Mouse (Mus musculus) lung, adult 2 months (tissue): ENCODE measurements at regions not wholly inside any gene's neighbourhood (a gene's known extent, or its start where the extent isn't known, plus 50 kb on each side); places are given as distances from the start of the nearest gene placed in this dataset.
A peak's percentile ranks its signal among the peaks of the same experiment; 100 is the strongest.

Experiments
- DNase-seq: peaks from one replicate; pipeline ENCODE4 v3.0.0; 2022
- H3K4me1 ChIP-seq: fragments of 200-500 bp; 2 replicates; pipeline ENCODE4 v1.6.1; 2011; ENCODE audit warnings: low read length; ENCODE audit not compliant: control insufficient read depth, insufficient read depth
- H3K4me3 ChIP-seq: fragments of 200-500 bp; replicated peaks from 2 replicates; pipeline ENCODE3; 2011; ENCODE audit warnings: low read depth, mild to moderate bottlenecking, control low read depth, low read length; ENCODE audit errors: extremely low read depth
- CTCF ChIP-seq: fragments of 200-500 bp; IDR thresholded peaks from 2 replicates; pipeline ENCODE4 v1.5.1; 2011; ENCODE audit warnings: mild to moderate bottlenecking, low read length, control low read depth; ENCODE audit not compliant: insufficient read depth
- POLR2A ChIP-seq: fragments of 200-500 bp; IDR thresholded peaks from 2 replicates; pipeline ENCODE4 v1.6.1; 2011; ENCODE audit warnings: low read depth, mild to moderate bottlenecking, control low read depth, low read length, borderline replicate concordance; ENCODE audit errors: extremely low read depth
- WGBS: fragments of 180-500 bp; shearing (Covaris S2); methylation state at CpG from one replicate; pipeline ENCODE4 v1.1.7; 2018; 5-methylcytosine and 5-hydroxymethylcytosine counted together

DNA sequence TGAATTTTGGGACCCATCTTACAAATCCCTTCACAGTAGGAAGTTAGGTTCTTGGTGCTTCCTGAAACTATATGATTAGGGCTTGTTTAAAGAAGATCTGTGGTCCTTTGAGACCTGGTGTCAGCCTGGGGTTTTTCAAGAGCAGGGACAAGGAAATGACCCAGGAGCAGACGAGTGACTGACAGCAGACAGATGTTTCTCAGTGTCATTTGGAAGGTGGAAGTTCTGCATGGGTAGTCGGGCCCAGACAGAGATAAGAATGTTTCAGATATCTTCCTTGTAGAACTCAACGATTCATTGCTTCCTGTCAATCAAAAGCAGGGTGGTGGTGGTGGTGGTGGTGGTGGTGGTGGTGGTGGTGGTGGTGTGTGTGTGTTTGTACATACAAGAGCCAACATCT, 75.1 kb upstream of the Nrip1 start:
- TF ChIP-seq CTCF: no peak
- TF ChIP-seq POLR2A: no peak
- 47% methylated on average over 3 of the region's 3 CpGs for WGBS
- H3K4me3 ChIP-seq: no peak overlapping the region
- H3K4me1 ChIP-seq: no peaks in the 10 kb centered on the region
- DNase-seq: no peak

DNA sequence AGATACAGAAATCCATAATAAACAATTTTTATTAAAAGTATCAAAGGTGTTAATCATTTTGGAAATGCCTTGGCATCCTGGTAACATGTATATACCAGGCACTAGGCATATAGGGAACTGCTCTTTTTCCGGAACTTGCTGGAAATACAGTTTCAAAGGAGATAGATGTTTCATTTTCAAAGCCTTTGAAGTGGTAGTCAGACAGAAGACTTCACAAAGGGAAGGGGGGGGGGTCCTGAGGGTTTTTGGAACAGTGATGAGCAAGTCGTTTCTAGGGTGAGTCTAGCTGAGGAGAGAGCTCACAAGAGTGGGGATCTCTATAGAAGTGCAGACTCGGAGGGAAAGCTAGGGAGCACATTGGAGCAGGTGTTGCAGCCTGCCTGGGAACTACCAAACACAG, 73.4 kb upstream of the Nrip1 start:
- H3K4me1 ChIP-seq: no peaks in the 10 kb centered on the region
- no peak for TF ChIP-seq CTCF
- 77% methylated on average over 3 of the region's 3 CpGs for WGBS
- no peak for DNase-seq
- H3K4me3 ChIP-seq: no peak overlapping the region

DNA sequence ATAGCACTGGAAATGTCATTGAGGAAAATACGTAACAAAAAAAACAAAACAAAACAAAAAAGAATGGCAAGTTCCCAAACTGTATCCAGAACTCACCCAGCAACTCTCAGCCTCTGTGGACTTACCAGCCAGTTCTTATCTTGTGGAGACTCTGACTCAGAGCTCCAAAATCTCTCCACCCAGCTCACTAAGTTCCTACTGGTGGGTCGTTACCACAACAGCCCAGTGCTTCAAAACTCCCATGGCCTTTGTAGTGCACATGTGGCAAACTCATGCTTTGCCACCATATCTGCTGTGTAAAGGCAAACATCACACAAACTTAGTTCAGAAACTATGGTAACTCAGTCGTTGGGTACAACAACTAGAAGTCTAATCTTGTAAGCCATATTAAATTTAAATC, 71.0 kb upstream of the Nrip1 start:
- WGBS: 59% methylated on average over 3 of the region's 3 CpGs
- no peak for DNase-seq
- H3K4me3 ChIP-seq: no peak overlapping the region
- no peaks in the 10 kb centered on the region for H3K4me1 ChIP-seq
- no peak for TF ChIP-seq CTCF
- TF ChIP-seq POLR2A: no peak

DNA sequence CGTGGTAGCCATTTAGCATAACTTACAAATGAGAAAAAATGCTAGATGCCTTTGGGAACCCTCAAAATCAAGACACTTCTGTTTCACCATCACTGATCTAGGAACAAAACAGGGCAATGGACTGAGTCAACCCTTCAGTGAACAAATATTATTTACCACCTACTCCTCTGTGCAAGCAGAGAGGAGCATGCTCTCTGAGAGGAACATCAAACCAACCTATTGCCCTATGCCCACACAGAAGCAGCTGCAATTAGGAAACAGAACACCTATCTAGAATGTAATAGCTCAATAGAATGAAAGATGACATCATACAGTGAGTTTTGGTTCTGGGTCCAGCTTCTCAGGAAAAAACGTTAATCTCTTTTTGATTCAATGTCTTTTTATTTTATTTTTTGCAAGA, 69.0 kb upstream of the Nrip1 start:
- Histone ChIP-seq H3K4me1 (no peaks in the 10 kb centered on the region), H3K4me3 (no peak overlapping the region)
- WGBS: 84% methylated on average over 2 of the region's 2 CpGs
- no peak for TF ChIP-seq CTCF
- no peak for DNase-seq

DNA sequence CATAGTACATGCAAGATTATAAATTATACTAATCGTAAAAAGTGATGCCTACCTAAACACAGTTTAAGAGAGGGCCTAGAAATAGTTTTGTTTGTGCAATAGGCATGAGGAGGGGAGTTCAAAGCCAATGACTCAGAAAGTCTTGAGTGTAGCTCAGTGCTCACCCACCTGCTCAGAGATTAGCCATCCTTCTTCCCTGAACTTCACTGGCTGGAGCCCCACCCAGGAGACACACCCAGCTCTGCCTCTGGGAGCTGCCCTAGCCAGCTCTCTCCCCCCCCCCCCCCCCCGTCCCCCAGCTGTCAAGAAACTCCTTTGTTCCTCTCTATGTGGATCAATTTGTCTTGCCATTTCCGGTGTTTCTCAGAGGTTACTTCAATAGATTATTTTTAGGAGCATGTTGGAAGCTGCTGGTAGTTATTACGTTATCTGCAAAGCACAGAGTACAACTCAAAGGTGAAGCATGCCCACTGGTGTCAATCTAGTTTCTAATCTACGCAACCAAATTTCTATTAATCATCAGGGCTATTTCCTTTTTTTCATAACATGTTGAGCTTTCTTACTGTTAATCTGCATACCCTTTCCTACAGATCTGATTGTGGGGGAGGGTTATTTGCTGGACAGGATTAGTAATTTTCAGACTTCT, 68.3 kb upstream of the Nrip1 start:
- no peak for DNase-seq
- TF ChIP-seq CTCF: no peak
- TF ChIP-seq POLR2A: no peak
- WGBS: 31% methylated on average over 5 of the region's 5 CpGs

DNA sequence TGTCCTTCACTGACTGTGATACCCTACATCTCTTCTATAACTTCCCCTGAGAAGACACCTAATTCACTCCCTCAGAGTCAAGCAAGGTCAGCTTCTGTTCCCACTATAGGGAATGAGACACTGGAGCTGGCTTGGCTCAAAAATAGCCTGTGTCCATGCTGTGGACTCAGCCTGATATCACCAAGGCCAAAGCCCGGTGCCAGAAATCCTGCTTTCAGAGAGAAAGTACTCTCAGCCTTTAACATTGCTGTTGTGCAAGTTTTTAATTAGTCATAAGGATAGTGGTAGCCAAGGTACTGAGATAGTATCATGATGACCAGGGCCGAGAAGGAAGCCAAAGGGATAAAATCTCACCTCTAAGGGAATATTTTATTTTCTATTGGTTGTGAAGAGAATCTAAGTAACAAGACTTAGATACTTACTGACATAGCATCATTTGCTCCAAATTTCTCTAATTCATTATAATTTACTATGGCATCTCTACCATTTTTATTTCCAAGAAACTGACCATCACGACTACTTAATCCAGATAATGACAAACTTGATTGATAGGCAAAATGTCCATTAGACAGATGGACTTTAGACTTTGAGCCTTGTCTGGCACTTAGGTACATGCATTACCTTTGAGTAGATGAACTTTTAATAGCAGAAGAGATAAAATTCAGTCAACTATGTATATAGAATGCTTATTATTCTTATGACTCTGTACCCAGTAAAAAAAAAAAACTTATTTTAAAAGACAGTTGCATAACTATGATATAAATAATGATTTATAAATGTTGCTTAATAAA, 64.7 kb upstream of the Nrip1 start:
- no peak for DNase-seq
- Histone ChIP-seq H3K4me1 (no peaks in the 10 kb centered on the region), H3K4me3 (no peak overlapping the region)
- 76% methylated on average over 3 of the region's 3 CpGs for WGBS
- TF ChIP-seq CTCF (no peak), POLR2A (no peak)

More for the DNA sequence above, 68.3 kb upstream of the Nrip1 start:
- Histone ChIP-seq H3K4me1 (no peaks in the 10 kb centered on the region), H3K4me3 (no peak overlapping the region)

DNA sequence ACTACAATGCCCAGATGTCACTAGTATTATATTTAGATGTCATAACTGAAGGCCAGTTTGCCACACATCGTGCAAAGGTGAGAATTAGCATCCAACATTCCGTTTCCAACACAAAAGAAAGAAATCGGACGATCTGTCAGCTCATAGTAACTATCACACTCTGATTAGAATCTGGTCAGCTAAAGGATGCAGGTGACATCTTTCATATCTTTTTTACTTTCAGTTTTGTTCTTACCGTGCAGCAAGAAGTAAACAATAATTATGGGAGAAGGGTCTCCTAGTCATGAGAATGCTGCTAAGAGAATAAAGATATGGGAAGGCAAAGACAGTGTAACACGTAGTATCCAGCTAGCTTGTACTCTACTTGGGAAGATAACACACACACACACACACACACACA, 62.7 kb upstream of the Nrip1 start:
- WGBS: 81% methylated on average over 6 of the region's 6 CpGs
- DNase-seq: no peak
- no peak overlapping the region for H3K4me3 ChIP-seq
- no peak for TF ChIP-seq CTCF
- no peak for TF ChIP-seq POLR2A
- no peaks in the 10 kb centered on the region for H3K4me1 ChIP-seq

DNA sequence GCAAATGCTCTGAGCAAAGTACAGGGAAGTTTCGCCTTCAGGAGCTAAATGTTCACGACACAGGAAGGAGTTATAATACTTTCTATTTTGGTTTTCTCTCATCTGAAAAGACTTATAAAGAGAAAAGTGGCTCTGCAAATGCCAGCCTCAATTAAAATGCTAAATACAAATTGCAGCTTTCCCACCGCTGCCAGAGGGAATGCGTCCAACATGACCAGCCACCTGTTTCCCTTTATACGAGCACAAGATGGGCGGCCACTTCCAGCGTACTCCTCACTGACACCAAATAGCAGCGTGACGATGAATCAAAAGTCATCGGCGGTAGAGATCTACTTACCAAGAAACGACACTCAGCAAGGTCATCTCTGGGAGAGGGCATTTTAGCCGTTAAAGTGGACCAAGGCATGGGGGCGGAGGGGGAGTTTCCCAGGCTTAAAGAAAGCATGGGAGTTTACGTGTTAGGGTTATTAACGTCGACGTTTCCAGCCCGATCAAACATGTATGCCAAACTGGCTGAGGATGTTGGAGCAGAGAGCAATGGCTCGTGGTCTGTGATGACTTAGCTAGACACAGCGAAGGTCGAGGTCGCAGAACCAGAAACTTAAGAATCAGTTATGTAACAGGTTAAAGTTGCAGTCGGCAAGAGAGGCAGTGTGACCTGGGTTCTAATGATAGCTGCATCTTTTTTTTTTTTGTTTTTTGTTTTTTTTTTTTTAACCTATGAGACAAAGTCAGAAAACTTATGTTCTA, 59.6 kb upstream of the Nrip1 start:
- WGBS: 78% methylated on average over 24 of the region's 24 CpGs
- no peak for TF ChIP-seq CTCF
- no peak for TF ChIP-seq POLR2A
- H3K4me1 ChIP-seq: no peaks in the 10 kb centered on the region
- DNase-seq: no peak
- H3K4me3 ChIP-seq: no peak overlapping the region

DNA sequence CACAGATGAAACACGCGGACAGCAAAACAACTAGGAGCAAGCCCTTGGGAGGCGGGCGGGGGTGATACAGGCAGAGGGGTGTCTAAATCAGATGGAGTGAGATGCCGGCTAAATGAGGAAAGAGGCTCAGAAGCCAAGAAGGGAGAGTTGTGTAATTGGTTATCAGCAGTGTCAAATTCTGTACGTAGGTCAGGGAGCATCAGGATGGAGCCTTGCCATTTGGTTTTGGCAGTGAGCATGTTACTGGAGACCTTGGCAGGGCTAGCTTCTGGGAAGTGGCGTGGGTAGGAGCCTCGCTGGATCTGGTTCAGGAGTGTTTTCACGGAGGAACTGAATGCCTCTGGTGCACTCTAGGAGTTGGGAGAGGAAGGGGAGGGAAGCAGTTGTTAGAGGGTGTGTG, 58.7 kb upstream of the Nrip1 start:
- 56% methylated on average over 9 of the region's 9 CpGs for WGBS
- peak; percentile 7 for DNase-seq
- TF ChIP-seq POLR2A (no peak), CTCF (no peak)

DNA sequence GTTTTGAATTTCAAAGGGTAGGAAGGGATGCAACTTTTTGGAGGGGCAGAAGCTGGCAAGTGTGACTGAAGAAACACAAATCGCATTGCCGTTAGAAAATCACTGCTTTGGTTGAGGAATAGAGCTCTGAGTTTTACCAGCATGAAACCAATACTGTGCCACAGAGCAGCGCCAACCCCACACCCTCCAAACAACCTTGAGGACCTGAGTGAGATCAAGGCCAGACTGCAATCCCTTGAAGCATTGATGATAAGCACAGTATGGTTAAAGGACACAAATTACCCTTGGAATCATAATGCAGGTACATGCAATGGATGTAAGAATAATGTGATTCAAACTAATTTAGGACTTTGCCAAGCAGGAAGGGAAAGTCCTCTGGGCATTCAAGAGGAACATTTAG, 55.5 kb upstream of the Nrip1 start:
- Histone ChIP-seq H3K4me1 (no peaks in the 10 kb centered on the region), H3K4me3 (no peak overlapping the region)
- no peak for DNase-seq
- no peak for TF ChIP-seq POLR2A
- no peak for TF ChIP-seq CTCF
- WGBS: 92% methylated on average over 3 of the region's 3 CpGs

More for the DNA sequence above, 58.7 kb upstream of the Nrip1 start:
- Histone ChIP-seq H3K4me3 (no peak overlapping the region), H3K4me1 (no peaks in the 10 kb centered on the region)
